Mouse (Mus musculus) neural tube, embryonic 11.5 days (tissue): ENCODE data around the gene Traf4. TPM values are rescaled to one million over a fixed set of nuclear protein-coding genes. Genes with fewer than 3 reads are reported as not detected.

Source experiments
- ATAC-seq: fragments of 200-750 bp; cut with Nextera tagmentation; 2 replicates; pipeline ENCODE4 v1.8.0; 2017; ENCODE audit warnings: moderate number of reproducible peaks, mild to moderate bottlenecking, moderate TSS enrichment, moderate library complexity; ENCODE audit not compliant: insufficient read depth, low FRiP score, low TSS enrichment
- DNase-seq: peaks from one replicate; pipeline ENCODE4 v3.0.0-alpha.2; 2015; ENCODE audit warnings: low spot score
- H3K27ac ChIP-seq: fragments of 300-500 bp; sonication (generic); 2 replicates; pipeline ENCODE4 v1.5.1; 2014; ENCODE audit warnings: low read depth, mild to moderate bottlenecking, low read length
- H3K27me3 ChIP-seq: fragments of 300-500 bp; sonication (generic); 2 replicates; pipeline ENCODE4 v1.6.1; 2014; ENCODE audit warnings: mild to moderate bottlenecking, low read length, mixed read lengths; ENCODE audit not compliant: control insufficient read depth, insufficient read depth
- H3K36me3 ChIP-seq: fragments of 300-500 bp; sonication (generic); 2 replicates; pipeline ENCODE4 v1.6.1; 2014; ENCODE audit warnings: mild to moderate bottlenecking, low read length, moderate library complexity, mixed read lengths; ENCODE audit not compliant: control insufficient read depth, insufficient read depth
- H3K4me1 ChIP-seq: fragments of 300-500 bp; sonication (generic); 2 replicates; pipeline ENCODE4 v1.6.1; 2014; ENCODE audit warnings: low read length, mixed read lengths; ENCODE audit not compliant: control insufficient read depth, insufficient read depth
- H3K4me2 ChIP-seq: fragments of 300-500 bp; sonication (generic); 2 replicates; pipeline ENCODE4 v1.6.1; 2014; ENCODE audit warnings: low read depth, mild to moderate bottlenecking, moderate library complexity
- H3K4me3 ChIP-seq: fragments of 300-500 bp; sonication (generic); 2 replicates; pipeline ENCODE4 v1.5.1; 2014; ENCODE audit warnings: low read depth, low read length
- H3K9ac ChIP-seq: fragments of 300-500 bp; sonication (generic); 2 replicates; pipeline ENCODE4 v1.6.1; 2014; ENCODE audit warnings: mild to moderate bottlenecking, low read length
- H3K9me3 ChIP-seq: fragments of 300-500 bp; sonication (generic); 2 replicates; pipeline ENCODE4 v1.6.1; 2016; ENCODE audit warnings: low read length; ENCODE audit not compliant: control insufficient read depth
- WGBS: fragments of 180-500 bp; shearing (Covaris S2); extraction: QIAGEN DNeasy Blood & Tissue Kit; methylation state at CpG from one replicate; pipeline ENCODE4 v1.1.7; 2014; 5-methylcytosine and 5-hydroxymethylcytosine counted together
- microRNA-seq: library from miRNA; unstranded; fragments of <30 nt; microRNA quantifications from one replicate; pipeline ENCODE4, GENCODE M21; 2016
- polyA plus RNA-seq: library from polyadenylated mRNA; unstranded; fragments of >200 nt; fragmentation: Nextera tagmentation; extraction: Ambion mirVana; gene quantifications from 2 replicates; pipeline ENCODE4 v1.2.1, GENCODE M21; 2014

The Traf4 gene
- polyA plus RNA-seq, 1 experiment from 2014 or later, result 124 TPM

- H3K27ac ChIP-seq, result peak overlapping the region; percentile 86
Observed at GRCm38 (mm10) chr11:78114676-78115366, 50.6 kb downstream of the Traf4 start.

GRCm38 (mm10) chr11:78113616-78114015, 51.8 kb downstream of the Traf4 start:
- WGBS, result 90% methylated on average over 2 of the region's 2 CpGs

More at GRCm38 (mm10) chr11:78114676-78115366, 50.6 kb downstream of the Traf4 start:
- Histone ChIP-seq H3K4me1 (peaks cover 16% of the 10 kb centered on the region), H3K9me3 (no peaks in the 10 kb centered on the region), H3K4me2 (peak overlapping the region; percentile 60), H3K4me3 (peak overlapping the region; percentile 51), H3K27me3 (no peaks in the 10 kb centered on the region), H3K36me3 (no peaks in the 10 kb centered on the region), H3K9ac (peak overlapping the region; percentile 72)
- no peak for DNase-seq
- WGBS, result 14% methylated on average over 19 of the region's 19 CpGs
- ATAC-seq, result no peak

More at GRCm38 (mm10) chr11:78113616-78114015, 51.8 kb downstream of the Traf4 start:
- H3K4me3 ChIP-seq, result no peak overlapping the region
- ATAC-seq, result no peak
- H3K4me1 ChIP-seq, result peaks cover 16% of the 10 kb centered on the region
- DNase-seq, result no peak
- H3K36me3 ChIP-seq, result no peaks in the 10 kb centered on the region
- H3K9ac ChIP-seq, result no peak overlapping the region
- no peaks in the 10 kb centered on the region for H3K9me3 ChIP-seq
- H3K27ac ChIP-seq, result no peak overlapping the region
- H3K27me3 ChIP-seq, result no peaks in the 10 kb centered on the region
- no peak overlapping the region for H3K4me2 ChIP-seq

Small RNA genes within 50 kb of the gene (microRNA-seq; reads per million reads assigned to microRNA genes)
- not detected for gene Mir7653

Other genes with a start within 250 kb of the Traf4 start
- 12.4 and 13.8 TPM in 2 replicates for gene Sez6, start 234.8 kb downstream of the Traf4 start, polyA plus RNA-seq
- 17.8 and 19.6 TPM in 2 replicates for gene Phf12, start 182.8 kb downstream of the Traf4 start, polyA plus RNA-seq
- gene Dhrs13, start 133.3 kb downstream of the Traf4 start, polyA plus RNA-seq, result 18.4 and 19.4 TPM in 2 replicates
- gene Flot2, start 127.7 kb downstream of the Traf4 start, polyA plus RNA-seq, result 60.8 and 62.9 TPM in 2 replicates
- 35.9 and 37.3 TPM in 2 replicates for gene Eral1, start 85.2 kb downstream of the Traf4 start, polyA plus RNA-seq
- gene Fam222b, start 70.9 kb downstream of the Traf4 start, polyA plus RNA-seq, result 27.6 and 33.2 TPM in 2 replicates
- 6.6 and 7.8 TPM in 2 replicates for gene Nek8, start 11.1 kb upstream of the Traf4 start, polyA plus RNA-seq
- 9.1 and 9.9 TPM in 2 replicates for gene Tlcd1, start 11.1 kb upstream of the Traf4 start, polyA plus RNA-seq
- 1,230 and 1,275 TPM in 2 replicates for gene Rpl23a, start 18.0 kb upstream of the Traf4 start, polyA plus RNA-seq
- gene Rab34, start 22.8 kb upstream of the Traf4 start, polyA plus RNA-seq, result 75.3 and 82.7 TPM in 2 replicates
- 0.49 and 1.3 TPM in 2 replicates for gene Proca1, start 27.8 kb upstream of the Traf4 start, polyA plus RNA-seq
- 60.1 and 62.5 TPM in 2 replicates for gene Sdf2, start 80.2 kb upstream of the Traf4 start, polyA plus RNA-seq
- 35.4 and 36.7 TPM in 2 replicates for gene Supt6, start 80.4 kb upstream of the Traf4 start, polyA plus RNA-seq
- gene 2610507B11Rik, start 96.2 kb upstream of the Traf4 start, polyA plus RNA-seq, result 68.2 and 68.9 TPM in 2 replicates
- gene BC030499, start 125.3 kb upstream of the Traf4 start, polyA plus RNA-seq, result 0.17 TPM in 1 of 2 replicates, not detected in the other
- gene Spag5, start 135.9 kb upstream of the Traf4 start, polyA plus RNA-seq, result 48.0 and 52.7 TPM in 2 replicates
- gene Aldoc, start 157.4 kb upstream of the Traf4 start, polyA plus RNA-seq, result 3.0 and 4.0 TPM in 2 replicates
- 65.5 and 72.3 TPM in 2 replicates for gene Pigs, start 162.8 kb upstream of the Traf4 start, polyA plus RNA-seq
- 69.3 and 74.6 TPM in 2 replicates for gene Unc119, start 177.9 kb upstream of the Traf4 start, polyA plus RNA-seq
- not detected in 2 replicates for gene Foxn1, start 221.0 kb upstream of the Traf4 start, polyA plus RNA-seq